Mouse (Mus musculus) liver, adult (tissue): ENCODE data around the gene Gm11111.

Experiments used
- GATA4 ChIP-seq: IDR thresholded peaks from 2 replicates; pipeline ENCODE4 v1.6.1; 2014; ENCODE audit warnings: mild to moderate bottlenecking, low read length; ENCODE audit not compliant: insufficient replicate concordance

Gene Gm11111

GRCm38 (mm10) chr5:98572392-98572791 lies 19.9 kb downstream of the Gm11111 start:
- TF ChIP-seq GATA4, result no peak

- TF ChIP-seq GATA4, result no peak
Measured at GRCm38 (mm10) chr5:98574711-98575470, 22.4 kb downstream of the Gm11111 start.

GRCm38 (mm10) chr5:98575471-98575834 lies 23.0 kb downstream of the Gm11111 start:
- TF ChIP-seq GATA4, result no peak

GRCm38 (mm10) chr5:98578398-98578797 lies 25.9 kb downstream of the Gm11111 start:
- TF ChIP-seq GATA4, result no peak

- TF ChIP-seq GATA4, result no peak
Measured at GRCm38 (mm10) chr5:98580811-98581210, 28.3 kb downstream of the Gm11111 start.

- no peak for TF ChIP-seq GATA4
Measured at GRCm38 (mm10) chr5:98582051-98582450, 29.6 kb downstream of the Gm11111 start.

- TF ChIP-seq GATA4, result no peak
Measured at GRCm38 (mm10) chr5:98585915-98586314, 33.4 kb downstream of the Gm11111 start.
